Mouse (Mus musculus): Measurements from ENCODE around the gene Acat1. TPM values are rescaled to one million over a fixed set of nuclear protein-coding genes. Genes with fewer than 3 reads are reported as not detected.

Acat1 gene
- total RNA-seq, 2 experiments from 2014 or later: 135 to 164 TPM

- DNase-seq (ENCODE audit: low spot score): no peak
These were observed 74.5 kb downstream of the Acat1 start for GRCm38 (mm10) chr9:53535416-53536320.

Other genes with a start within 250 kb of the Acat1 start
- 1 to 10 TPM; 3.6 to 4.0 TPM for gene Kdelc2, start 226.4 kb downstream of the Acat1 start, total RNA-seq (2021)
- gene 4930550C14Rik, start 208.1 kb downstream of the Acat1 start, total RNA-seq (2021): not detected
- gene Atm, start 73.6 kb downstream of the Acat1 start, total RNA-seq (2021): 1 to 10 TPM; 5.0 to 5.5 TPM
- gene Npat, start 73.3 kb downstream of the Acat1 start, total RNA-seq (2021): 1 to 10 TPM; 4.7 to 5.1 TPM
- gene Cul5, start 59.6 kb upstream of the Acat1 start, total RNA-seq (2021): 10 to 100 TPM; 76.7 to 77.9 TPM
- not detected for gene Rab39, start 95.8 kb upstream of the Acat1 start, total RNA-seq (2021)
- not detected for gene Slc35f2, start 161.2 kb upstream of the Acat1 start, total RNA-seq (2021)
- gene Sln, start 239.8 kb upstream of the Acat1 start, total RNA-seq (2021): 1 to 10 TPM in 1 of 2 experiments, under 1 TPM in 1; 0.95 to 1.9 TPM

All from gastrocnemius, adult 18-20 months (tissue).